8 mouse cellular contexts compared by ENCODE assay signal in genomic region chr11:67965242-67965883, GRCm38 (mm10). TPM values are rescaled to one million over a fixed set of nuclear protein-coding genes. Genes with fewer than 3 reads are reported as not detected.
DNase-seq lines count a peak whose midpoint lies in the region; ATAC-seq and TF ChIP-seq lines count a peak whose summit lies in the region.

Gene Cfap52 (minus strand): TSS chr11:67965651.

- H3K9ac ChIP-seq in forebrain, embryonic 12.5 days, result peak within 1 kb of the TSS; percentile 66
- peak within 1 kb of the TSS; percentile 93 for H3K9ac ChIP-seq in heart, postnatal 0 days (replicated peaks; ENCODE audit: low read depth, low read length)
- H3K9ac ChIP-seq in liver, embryonic 14.5 days (replicated peaks), result peak within 1 kb of the TSS; percentile 87
- peak within 1 kb of the TSS; percentile 69 for H3K9ac ChIP-seq in stomach, embryonic 15.5 days

- WGBS in forebrain, embryonic 12.5 days, result 8% methylated on average over 15 of the region's 15 CpGs
- WGBS in heart, postnatal 0 days, result 5% methylated on average over 15 of the region's 15 CpGs
- WGBS in liver, embryonic 14.5 days (ENCODE audit: insufficient replicate concordance), result 8% methylated on average over 15 of the region's 15 CpGs
- WGBS in stomach, embryonic 15.5 days, result 7% methylated on average over 15 of the region's 15 CpGs

- TF ChIP-seq EP300 in heart, postnatal 0 days (IDR thresholded peaks at IDR 0.05; ENCODE audit: low read depth), result no peak
- TF ChIP-seq EP300 in liver, embryonic 14.5 days (IDR thresholded peaks at IDR 0.05; ENCODE audit: low read depth), result no peak

- H3K27me3 ChIP-seq in E14TG2a.4 (ENCODE audit: insufficient read depth, low read length), result no peaks in the 10 kb centered on the region
- no peaks in the 10 kb centered on the region for H3K27me3 ChIP-seq in forebrain, embryonic 12.5 days
- H3K27me3 ChIP-seq in heart, postnatal 0 days (ENCODE audit: control insufficient read depth, insufficient read depth, low read length), result no peaks in the 10 kb centered on the region
- no peaks in the 10 kb centered on the region for H3K27me3 ChIP-seq in liver, embryonic 14.5 days (ENCODE audit: control insufficient read depth, insufficient read depth, low read length)
- H3K27me3 ChIP-seq in stomach, embryonic 15.5 days (replicated peaks), result no peaks in the 10 kb centered on the region

- H3K4me2 ChIP-seq in forebrain, embryonic 12.5 days, result peak within 1 kb of the TSS; percentile 89
- H3K4me2 ChIP-seq in heart, postnatal 0 days (ENCODE audit: low read depth, low read length), result peak within 1 kb of the TSS; percentile 94
- H3K4me2 ChIP-seq in liver, embryonic 14.5 days (ENCODE audit: low read depth), result peak within 1 kb of the TSS; percentile 92
- peak within 1 kb of the TSS; percentile 80 for H3K4me2 ChIP-seq in stomach, embryonic 15.5 days

- peak; percentile 75 for DNase-seq in c-Kit-positive CD71-positive TER-119-positive erythroid progenitor cells, embryonic 14.5 days (ENCODE audit: low spot score)
- peak; percentile 59 for DNase-seq in heart, postnatal 0 days (ENCODE audit: low spot score)
- peak; percentile 92 to 95 for DNase-seq in kidney, postnatal 36 days
- peak; percentile 60 to 68 (median 62) for DNase-seq in liver, embryonic 14.5 days (ENCODE audit: low read depth in 3 of 3, low spot score in 3 of 3)
- peak; percentile 84 for DNase-seq in neural tube, embryonic 10.5 days (ENCODE audit: extremely low spot score, low spot score)

- H3K4me3 ChIP-seq in E14TG2a.4 (replicated peaks; ENCODE audit: low read length), result peak within 1 kb of the TSS; percentile 96
- H3K4me3 ChIP-seq in forebrain, embryonic 12.5 days (replicated peaks), result peak within 1 kb of the TSS; percentile 63
- H3K4me3 ChIP-seq in heart, postnatal 0 days (ENCODE audit: low read depth, low read length), result peak within 1 kb of the TSS; percentile 96
- H3K4me3 ChIP-seq in liver, embryonic 14.5 days (ENCODE audit: insufficient read depth in 1 of 2, low read depth in 2 of 2, low read length in 2 of 2), result peak within 1 kb of the TSS; percentile 86 to 94
- peak within 1 kb of the TSS; percentile 94 for H3K4me3 ChIP-seq in stomach, embryonic 15.5 days (replicated peaks)

- H3K36me3 ChIP-seq in E14TG2a.4 (ENCODE audit: insufficient read depth, low read length), result peaks cover 9% of the 10 kb centered on the region
- H3K36me3 ChIP-seq in forebrain, embryonic 12.5 days (replicated peaks), result peaks cover 3% of the 10 kb centered on the region; the same call in 1 of the 2 replicates
- peaks cover 8% of the 10 kb centered on the region; the same call in 1 of the 2 replicates for H3K36me3 ChIP-seq in heart, postnatal 0 days (replicated peaks; ENCODE audit: control insufficient read depth, insufficient read depth, low read length)
- no peaks in the 10 kb centered on the region for H3K36me3 ChIP-seq in liver, embryonic 14.5 days (replicated peaks; ENCODE audit: control insufficient read depth, insufficient read depth, low read depth)
- H3K36me3 ChIP-seq in stomach, embryonic 15.5 days, result no peaks in the 10 kb centered on the region

- no peaks in the 10 kb centered on the region for H3K9me3 ChIP-seq in E14TG2a.4 (ENCODE audit: low read length)
- H3K9me3 ChIP-seq in forebrain, embryonic 12.5 days, result no peaks in the 10 kb centered on the region
- no peaks in the 10 kb centered on the region for H3K9me3 ChIP-seq in heart, postnatal 0 days (replicated peaks; ENCODE audit: control insufficient read depth, low read length)
- H3K9me3 ChIP-seq in liver, embryonic 14.5 days (ENCODE audit: control insufficient read depth, low read length), result no peaks in the 10 kb centered on the region
- H3K9me3 ChIP-seq in stomach, embryonic 15.5 days, result no peaks in the 10 kb centered on the region

- no peak within 1 kb of the TSS for H3K27ac ChIP-seq in forebrain, embryonic 12.5 days
- peak within 1 kb of the TSS; percentile 67 for H3K27ac ChIP-seq in heart, postnatal 0 days (ENCODE audit: low read depth)
- H3K27ac ChIP-seq in liver, embryonic 14.5 days, result no peak within 1 kb of the TSS
- H3K27ac ChIP-seq in stomach, embryonic 15.5 days, result peak within 1 kb of the TSS; percentile 51; the same call in 1 of the 2 replicates

- TF ChIP-seq CTCF in E14TG2a.4 (conservative IDR thresholded peaks at IDR 0.05; ENCODE audit: low read length), result no peak
- TF ChIP-seq CTCF in heart, postnatal 0 days (IDR thresholded peaks at IDR 0.05; ENCODE audit: low read depth), result no peak
- TF ChIP-seq CTCF in liver, embryonic 14.5 days (IDR thresholded peaks at IDR 0.05; ENCODE audit: low read depth), result no peak

- peak; percentile 82 for ATAC-seq in forebrain, embryonic 12.5 days (ENCODE audit: low FRiP score)
- peak; percentile 56; the same call in 1 of the 2 replicates for ATAC-seq in heart, postnatal 0 days (ENCODE audit: insufficient read depth, low read depth)
- peak; percentile 47; the same call in 1 of the 2 replicates for ATAC-seq in liver, embryonic 14.5 days (ENCODE audit: insufficient read depth)
- ATAC-seq in stomach, embryonic 15.5 days (ENCODE audit: insufficient read depth, low FRiP score, low read depth), result peak; percentile 49

- peaks cover 27% of the 10 kb centered on the region for H3K4me1 ChIP-seq in E14TG2a.4 (replicated peaks; ENCODE audit: low read depth, low read length)
- H3K4me1 ChIP-seq in forebrain, embryonic 12.5 days, result peaks cover 20% of the 10 kb centered on the region
- peaks cover 10% of the 10 kb centered on the region; the same call in 1 of the 2 replicates for H3K4me1 ChIP-seq in heart, postnatal 0 days (ENCODE audit: control insufficient read depth, insufficient read depth)
- peaks cover 6 to 7% of the 10 kb centered on the region in 2 experiments for H3K4me1 ChIP-seq in liver, embryonic 14.5 days (replicated peaks; ENCODE audit: control insufficient read depth in 2 of 2, insufficient read depth in 2 of 2, low read length in 1 of 2)
- H3K4me1 ChIP-seq in stomach, embryonic 15.5 days, result peaks cover 15% of the 10 kb centered on the region; the same call in 1 of the 2 replicates

RNA-seq across cellular contexts. Expression of gene Cfap52, which starts in this region (rescaled TPM):
- 1.4 and 1.9 TPM in 2 replicates for polyA plus RNA-seq in forebrain, embryonic 12.5 days (2016; fragmentation: Nextera tagmentation; extraction: Ambion mirVana)
- total RNA-seq in heart, postnatal 0 days (2014; rRNA removed; ENCODE audit: low replicate concordance), result not detected in 2 replicates
- polyA plus RNA-seq in heart, postnatal 0 days (2015; fragmentation: Nextera tagmentation; extraction: Ambion mirVana), result 0.12 and 0.44 TPM in 2 replicates
- polyA plus RNA-seq in liver, embryonic 14.5 days (2012; rRNA removed), result 0.02 TPM in 1 of 2 replicates, not detected in the other
- not detected in 2 replicates for polyA plus RNA-seq in liver, embryonic 14.5 days (2014; fragmentation: Nextera tagmentation; extraction: Ambion mirVana)
- 0.86 and 1.5 TPM in 2 replicates for polyA plus RNA-seq in stomach, embryonic 15.5 days (2015; fragmentation: Nextera tagmentation; extraction: Ambion mirVana)

Comparison
In these comparisons a context has a peak if more than half of its experiments do, and no peak if none do; other contexts are left out.
1. Peak in DNase-seq, ATAC-seq, H3K4me3 ChIP-seq, H3K27ac ChIP-seq, H3K9ac ChIP-seq and H3K4me2 ChIP-seq in heart, postnatal 0 days; RNA of the gene not detected or under 1 TPM.
2. Peak in DNase-seq, ATAC-seq, H3K4me3 ChIP-seq, H3K9ac ChIP-seq and H3K4me2 ChIP-seq in liver, embryonic 14.5 days; RNA of the gene not detected or under 1 TPM.